Mouse (Mus musculus) brain, adult 2 months (tissue): Measurements from ENCODE around the gene Duox2.
A peak's percentile ranks its signal among the peaks of the same experiment; 100 is the strongest.
"Not testable (repeated sequence)": the region's sequence is repeated elsewhere in the genome, so short reads cannot be mapped to it uniquely, and the experiment has no call there.

Experiments used
- DNase-seq: peaks from one replicate; pipeline ENCODE4 v3.0.0; 2011; ENCODE audit warnings: low read depth, low spot score

Gene Duox2

DNA sequence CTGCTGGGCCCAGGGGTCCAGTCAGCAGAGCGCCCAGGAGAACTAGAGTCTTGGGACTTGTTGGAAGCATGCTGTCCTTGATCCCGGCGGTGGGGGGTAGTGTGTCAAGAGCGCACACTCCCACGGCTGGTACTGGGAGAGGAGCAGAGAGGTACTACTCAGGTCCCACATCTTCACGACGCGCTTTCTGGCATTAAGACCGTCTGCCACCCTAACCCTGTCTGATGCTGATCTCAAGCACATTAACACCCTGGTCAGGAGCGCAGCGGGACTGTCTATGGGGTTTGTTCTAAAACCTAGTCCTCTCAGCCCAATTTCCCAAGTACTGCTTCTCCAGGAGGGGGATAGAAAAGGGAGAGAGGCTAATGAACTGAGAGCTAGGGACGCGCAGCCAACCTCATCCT, at the start of gene Duox2:
TSS of gene Duox2 (minus strand) at position 354 of the 404 bp plus-strand sequence.
- DNase-seq = no peak

DNA sequence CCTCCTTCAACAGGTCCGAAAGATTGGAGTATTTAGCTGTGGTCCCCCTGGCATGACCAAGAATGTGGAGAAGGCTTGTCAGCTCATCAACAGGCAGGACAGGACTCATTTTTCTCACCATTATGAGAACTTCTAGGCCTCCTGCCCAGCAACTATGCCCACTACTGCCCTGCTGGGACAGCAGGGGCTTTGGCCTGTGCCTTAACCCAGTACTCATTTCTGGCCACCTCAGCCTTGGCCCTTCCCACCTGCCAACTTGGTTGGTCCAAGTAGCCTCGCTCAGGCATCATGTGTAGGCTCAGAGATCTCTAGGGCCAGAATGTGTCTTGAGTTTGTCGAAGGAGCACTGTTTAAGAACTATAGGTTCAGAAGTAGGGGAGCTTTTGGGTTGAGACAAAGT, 49.0 kb upstream of the Duox2 start:
- no peak for DNase-seq

DNA sequence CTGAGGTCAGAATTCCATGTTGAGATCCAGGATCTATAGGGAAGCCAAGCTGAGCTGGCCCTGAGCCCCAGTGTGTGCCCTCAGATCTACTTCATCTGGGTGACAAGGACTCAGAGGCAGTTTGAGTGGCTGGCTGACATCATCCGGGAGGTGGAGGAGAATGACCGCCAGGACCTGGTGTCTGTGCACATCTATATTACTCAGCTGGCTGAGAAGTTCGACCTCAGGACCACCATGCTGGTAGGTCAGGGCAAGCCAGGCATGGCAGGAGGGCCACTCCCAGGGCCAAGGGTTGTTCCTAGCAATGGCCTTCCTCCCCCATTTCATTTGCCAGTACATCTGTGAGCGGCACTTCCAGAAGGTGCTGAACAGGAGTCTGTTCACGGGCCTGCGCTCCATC, 47.9 kb upstream of the Duox2 start:
- DNase-seq = not testable (repeated sequence)

DNA sequence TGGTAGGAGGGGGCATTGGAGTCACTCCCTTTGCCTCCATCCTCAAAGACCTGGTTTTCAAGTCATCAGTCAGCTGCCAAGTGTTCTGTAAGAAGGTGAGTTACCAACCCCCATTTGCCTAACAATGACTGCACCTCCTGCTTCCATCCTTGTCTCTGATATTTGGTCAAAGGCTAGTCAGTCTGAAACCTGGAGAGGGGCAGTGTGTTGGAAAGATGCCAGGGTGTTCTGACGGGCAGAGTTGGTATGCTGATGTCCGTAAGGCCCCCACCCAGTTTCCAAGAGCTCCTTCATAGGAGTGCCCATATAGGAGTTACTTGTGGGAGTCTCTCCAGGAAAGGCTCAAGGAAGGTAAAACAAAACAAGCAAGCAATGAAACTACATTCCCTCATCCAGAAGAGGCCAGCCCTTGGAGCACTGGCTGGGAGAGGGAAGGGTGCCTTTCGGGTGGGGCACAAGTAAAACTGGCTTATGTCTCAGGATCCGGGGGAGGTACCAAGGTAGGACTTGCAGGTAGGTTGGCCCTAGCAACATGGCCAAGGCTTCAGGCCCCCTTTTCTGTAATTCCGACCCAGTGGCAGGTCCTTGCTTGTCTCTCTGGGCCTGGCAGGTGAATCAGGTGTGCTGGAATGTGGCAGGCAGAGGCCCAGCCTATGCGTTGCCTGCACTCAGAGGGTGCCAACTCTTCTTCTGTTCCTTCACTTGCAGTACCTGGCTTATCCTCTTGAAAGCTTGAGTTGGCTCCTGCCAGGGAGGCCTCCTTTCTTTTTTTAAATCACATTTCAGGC, 47.1 kb upstream of the Duox2 start:
- peak; percentile 46 for DNase-seq

DNA sequence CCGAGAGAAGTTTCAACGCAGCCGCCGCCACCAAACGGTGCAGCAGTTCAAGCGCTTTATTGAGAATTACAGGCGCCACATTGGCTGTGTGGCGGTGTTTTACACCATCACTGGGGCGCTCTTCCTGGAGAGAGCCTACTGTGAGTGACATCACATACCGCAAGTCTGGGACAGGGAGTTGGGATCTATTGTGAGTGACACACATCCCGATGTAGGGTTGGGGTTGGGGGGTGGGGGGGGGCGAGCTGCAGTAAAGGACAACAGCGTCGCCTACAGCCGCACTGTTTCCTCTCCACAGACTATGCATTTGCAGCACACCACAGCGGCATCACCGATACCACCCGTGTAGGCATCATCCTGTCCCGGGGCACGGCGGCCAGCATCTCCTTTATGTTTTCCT, 39.0 kb upstream of the Duox2 start:
- no peak for DNase-seq

DNA sequence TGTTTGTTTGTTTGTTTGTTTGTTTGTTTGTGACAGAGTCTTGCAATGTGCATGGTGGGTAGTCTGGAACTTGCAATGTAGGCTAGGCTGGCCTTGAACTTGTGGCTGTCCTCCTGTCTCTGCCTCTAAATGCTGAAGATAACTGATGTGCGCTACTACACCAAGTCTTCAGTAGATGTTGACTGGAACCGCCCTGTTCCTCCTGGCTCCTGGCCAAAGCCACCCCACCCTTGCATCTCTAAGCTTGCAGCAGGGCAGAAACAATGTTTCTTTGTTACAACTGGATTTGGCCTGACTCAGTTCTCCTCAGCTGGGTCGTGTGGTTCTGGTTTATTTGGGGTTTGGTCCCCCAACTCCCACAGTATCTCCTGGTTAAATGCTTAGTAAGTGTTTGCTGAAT, 35.9 kb upstream of the Duox2 start:
- DNase-seq = no peak

DNA sequence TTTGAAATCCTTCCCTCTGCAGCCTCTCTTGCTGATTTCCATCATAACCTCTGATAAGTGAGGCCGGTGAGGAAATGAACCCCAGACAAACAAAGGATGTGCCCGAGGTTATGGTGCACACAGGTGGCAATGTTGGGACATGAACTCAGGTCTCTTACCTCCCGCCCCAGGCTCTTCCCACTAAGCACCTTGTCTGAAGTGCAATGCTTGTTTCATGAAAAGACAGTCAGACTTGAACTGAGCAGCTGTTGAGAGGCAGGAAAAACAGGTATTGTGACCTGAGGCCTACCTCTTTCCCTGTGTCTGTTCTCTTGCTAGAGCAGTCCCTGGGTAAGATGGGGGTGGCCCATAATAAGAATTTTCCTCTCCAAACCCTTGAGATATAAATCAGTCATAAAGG, 34.0 kb upstream of the Duox2 start:
- DNase-seq = no peak

DNA sequence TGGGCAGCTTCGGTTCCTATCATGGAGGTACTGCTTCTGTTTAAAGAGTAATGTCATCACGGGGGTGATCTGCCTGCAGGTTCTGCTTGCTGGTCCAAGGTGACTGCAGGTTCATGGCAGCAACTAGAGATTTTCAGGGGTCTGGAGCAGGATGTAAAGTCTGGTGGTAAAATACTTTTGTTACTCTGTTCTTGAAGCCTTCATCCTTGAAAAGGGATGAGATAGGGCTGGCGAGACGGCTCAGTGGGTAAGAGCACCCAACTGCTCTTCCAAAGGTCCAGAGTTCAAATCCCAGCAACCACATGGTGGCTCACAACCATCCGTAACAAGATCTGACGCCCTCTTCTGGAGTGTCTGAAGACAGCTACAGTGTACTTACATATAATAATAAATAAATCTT, 32.1 kb upstream of the Duox2 start:
- not testable (repeated sequence) for DNase-seq

DNA sequence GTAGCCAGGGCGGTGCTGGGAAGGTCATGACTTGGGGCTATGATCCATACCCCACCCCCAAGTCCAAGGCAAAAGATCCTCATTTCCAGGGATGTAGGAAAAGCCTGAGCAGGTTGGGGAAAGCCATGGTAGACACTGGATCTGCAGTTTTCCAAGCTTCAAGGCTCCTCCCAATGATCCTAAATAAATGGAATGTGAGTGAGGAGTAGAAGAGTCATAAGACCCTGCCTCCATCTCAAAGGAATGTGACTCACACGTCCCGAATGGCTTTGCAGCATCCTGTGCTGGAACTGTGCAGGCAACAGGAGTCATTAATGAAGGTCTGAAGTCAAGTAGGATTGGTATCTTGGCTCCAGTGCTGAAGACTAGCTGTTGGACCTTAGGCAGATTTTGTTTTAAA, 29.7 kb upstream of the Duox2 start:
- DNase-seq = no peak

DNA sequence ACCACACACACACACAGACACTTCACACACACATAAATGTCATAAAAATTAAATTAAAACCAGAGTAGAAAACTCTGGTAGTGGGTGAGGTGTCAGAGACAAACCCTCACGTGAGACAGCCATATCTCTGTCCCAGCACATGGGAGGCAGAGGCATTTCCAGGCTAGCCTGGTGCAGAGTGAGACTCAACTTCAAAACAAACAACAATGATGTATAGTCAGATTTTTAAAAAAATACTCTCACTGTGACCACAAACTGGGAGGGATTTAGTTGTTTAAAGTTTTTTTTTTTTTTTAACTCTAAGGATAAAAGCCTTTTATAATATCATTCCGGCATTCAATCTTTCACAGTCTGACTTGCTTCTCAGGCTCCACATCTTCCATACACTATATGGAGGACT, 27.1 kb upstream of the Duox2 start:
- DNase-seq = no peak

DNA sequence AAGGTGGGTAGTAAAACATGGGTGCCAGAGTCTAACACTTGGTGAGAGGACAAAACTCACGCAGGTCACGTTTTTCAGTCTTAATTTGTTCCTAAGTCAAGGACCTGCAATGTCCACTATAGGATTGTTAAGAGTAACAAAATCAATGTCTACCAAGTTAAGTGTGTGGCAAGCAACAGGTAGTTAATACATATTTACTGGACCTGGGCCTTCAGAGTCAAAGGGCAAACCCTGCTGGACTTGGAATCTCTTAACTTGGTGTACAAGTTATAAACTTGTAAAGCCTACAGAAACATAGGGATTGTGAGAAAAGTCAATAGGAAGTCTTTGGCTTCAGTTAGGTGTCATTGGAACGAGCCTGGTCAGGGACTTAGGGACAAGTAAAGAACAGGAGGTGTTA, 26.3 kb upstream of the Duox2 start:
- no peak for DNase-seq

DNA sequence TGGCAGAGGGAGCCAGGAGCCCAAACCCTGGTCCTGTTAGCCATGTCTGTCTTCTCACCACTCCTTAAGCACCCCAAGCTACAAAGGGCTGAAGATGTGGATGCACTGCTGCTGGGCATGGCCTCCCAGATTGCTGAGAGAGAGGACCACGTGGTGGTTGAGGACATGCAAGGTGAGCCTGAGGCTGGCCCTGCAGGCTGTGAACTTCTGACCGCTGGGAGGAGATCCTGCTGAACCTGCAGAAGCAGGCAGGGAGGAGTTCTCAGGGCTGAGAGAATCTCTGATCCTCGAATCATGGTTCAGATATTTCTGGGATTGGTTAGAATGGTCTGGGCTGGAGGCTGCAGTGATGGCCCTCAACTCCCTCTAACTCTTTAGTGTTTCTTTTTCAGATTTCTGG, 25.7 kb upstream of the Duox2 start:
- DNase-seq = no peak

DNA sequence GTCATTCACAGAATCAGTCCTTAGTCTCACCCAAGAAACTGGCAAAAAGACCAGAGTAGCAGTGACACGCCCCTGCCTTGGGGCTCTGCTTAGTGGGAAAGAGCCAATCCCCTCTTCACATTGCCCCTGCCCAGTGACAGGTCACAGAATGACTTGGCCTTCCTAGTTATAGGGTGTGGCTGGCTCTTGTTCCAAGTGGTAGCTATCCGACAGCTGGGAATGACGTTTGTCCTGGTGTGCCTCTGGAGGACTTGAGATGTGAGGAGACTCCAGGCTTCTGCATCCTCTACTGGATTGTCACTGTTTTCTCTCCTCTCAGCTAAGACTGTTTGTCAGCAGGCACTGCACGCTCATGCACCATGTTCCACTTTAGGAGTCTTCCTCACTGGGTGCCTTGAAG, 19.1 kb upstream of the Duox2 start:
- DNase-seq = no peak

DNA sequence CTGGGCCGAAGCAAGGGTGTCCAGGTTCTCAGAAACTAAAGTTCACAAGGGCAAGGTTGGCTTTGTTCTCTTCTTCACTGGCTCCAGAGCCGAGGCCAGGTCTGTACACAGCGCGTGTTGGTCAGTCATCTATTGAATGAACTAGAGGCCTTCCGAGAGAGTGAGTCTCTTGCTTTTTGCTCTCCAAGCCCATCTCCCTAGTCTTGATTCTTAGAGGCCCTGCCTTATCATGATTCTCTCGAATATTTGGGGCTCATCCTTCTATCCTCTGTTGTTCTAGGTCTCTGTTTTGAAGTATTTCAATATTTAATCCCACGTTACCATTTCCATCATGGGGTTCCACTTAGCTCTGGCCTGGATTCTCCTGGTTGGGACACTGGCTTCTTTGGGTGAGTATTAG, 17.1 kb upstream of the Duox2 start, which contains the start of gene Duox1:
TSS of gene Duox1 (plus strand) at position 301 of the 400 bp plus-strand sequence.
- DNase-seq = no peak

DNA sequence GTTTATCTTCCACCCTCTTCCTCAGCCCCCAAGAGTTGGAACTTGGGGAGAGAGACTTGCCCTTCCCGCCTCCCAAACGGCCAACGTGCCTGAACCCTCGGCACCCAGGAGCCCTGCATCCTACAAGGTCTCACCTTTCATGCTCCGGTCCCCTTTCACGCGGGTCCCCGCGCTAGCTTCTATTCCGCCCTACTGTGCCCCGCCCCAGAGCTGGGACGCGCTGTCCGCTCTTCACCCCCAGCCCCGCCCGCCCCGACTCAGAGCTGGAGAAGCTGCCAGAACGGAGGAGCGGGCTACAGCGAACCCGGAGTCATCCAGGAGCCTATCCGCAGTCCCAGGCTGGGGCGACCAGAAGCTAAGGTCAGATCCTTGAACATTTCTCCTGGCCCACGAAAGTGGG, 15.3 kb upstream of the Duox2 start, which contains the start of gene Duoxa1:
TSS of gene Duoxa1 (minus strand) at position 195 of the 400 bp plus-strand sequence.
- DNase-seq = no peak

DNA sequence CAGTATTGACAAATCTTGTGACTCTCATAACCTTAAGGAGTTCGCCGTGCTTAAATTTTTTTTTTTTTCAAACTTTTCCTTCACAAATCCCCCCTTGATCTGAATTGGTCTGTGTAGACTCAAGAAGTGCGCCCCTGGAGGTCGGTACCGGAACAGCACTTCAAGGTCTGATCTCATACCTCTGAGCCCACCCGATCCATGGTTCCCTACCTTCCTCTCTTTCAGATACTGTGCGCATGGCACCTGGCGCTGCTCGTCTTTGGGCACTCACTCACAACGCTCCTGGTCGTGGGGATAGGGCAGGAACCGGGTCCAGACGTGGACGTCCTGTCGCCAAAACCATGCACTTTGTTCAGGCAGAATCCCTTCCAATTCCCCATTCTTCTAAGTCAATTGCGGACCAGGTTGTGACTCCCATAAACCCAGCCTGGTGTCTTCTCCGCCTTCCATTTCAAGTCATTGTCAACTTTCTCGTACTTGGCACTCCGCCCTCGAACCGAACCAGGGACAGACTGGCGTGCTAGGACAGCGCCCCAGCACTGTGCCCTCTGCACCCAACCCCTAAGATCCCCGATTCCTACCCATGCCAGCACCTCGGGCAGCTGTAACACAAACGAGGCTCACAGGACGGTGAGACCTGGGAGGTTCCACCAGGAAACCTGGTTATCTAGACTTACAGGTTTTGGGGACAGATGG, 14.6 kb upstream of the Duox2 start:
- DNase-seq = peak; percentile 61

DNA sequence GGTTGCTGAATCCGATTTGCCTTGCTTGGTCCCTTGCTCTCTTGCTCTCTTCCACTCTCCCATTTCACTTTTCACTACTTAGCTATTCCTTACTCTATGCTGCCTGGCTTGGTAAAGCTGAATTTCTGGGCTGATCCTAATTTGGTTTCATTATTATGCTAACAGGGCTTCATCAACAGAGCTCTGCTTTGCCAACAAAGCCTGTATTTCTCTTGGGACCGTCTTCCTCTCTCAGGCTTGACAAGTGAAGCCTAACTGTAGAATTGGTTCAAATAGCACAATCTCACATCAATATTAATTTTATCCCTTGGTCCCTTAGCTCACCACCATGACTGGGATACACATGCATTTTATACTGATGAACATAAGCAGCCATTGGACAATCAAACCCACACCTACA, 13.3 kb upstream of the Duox2 start:
- no peak for DNase-seq

DNA sequence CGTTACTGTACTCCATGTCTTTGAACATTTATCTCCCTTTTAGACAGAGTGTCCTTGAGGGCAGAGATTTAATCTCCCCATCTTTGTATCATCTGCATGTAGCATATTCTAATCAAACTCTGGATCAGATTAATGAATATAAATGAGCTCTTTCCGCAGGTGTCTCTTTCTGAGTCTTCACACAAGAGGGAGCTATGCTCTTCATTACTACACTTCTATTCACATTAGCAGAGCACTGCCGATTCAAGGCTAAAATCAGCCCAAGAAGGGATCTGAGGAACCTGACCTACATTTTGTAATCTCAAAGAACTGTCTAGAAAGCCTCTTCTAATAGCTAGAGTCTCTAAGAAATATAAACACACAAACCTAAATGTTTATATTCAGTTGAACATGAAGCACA, 11.4 kb upstream of the Duox2 start:
- peak; percentile 31 for DNase-seq

DNA sequence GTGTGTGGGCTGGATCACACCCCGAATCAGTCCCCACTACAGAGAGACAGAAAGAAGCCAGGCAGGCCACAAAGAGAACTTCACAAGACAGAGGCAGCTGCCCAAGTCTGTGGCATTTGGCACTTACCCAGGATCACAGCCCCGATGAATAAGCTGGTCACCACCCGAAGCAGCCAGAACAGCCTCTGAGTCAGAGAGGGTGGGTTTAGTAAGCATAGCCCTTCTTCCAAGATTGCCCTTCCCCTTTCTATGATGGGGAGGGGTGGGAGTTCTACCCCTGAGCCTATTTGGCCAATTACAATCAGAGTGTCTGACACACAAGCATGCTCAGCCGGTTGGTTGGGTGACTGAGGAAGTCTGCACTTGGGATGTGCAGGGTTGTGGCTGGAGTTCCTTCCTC, 7.9 kb upstream of the Duox2 start:
- DNase-seq = peak; percentile 38

DNA sequence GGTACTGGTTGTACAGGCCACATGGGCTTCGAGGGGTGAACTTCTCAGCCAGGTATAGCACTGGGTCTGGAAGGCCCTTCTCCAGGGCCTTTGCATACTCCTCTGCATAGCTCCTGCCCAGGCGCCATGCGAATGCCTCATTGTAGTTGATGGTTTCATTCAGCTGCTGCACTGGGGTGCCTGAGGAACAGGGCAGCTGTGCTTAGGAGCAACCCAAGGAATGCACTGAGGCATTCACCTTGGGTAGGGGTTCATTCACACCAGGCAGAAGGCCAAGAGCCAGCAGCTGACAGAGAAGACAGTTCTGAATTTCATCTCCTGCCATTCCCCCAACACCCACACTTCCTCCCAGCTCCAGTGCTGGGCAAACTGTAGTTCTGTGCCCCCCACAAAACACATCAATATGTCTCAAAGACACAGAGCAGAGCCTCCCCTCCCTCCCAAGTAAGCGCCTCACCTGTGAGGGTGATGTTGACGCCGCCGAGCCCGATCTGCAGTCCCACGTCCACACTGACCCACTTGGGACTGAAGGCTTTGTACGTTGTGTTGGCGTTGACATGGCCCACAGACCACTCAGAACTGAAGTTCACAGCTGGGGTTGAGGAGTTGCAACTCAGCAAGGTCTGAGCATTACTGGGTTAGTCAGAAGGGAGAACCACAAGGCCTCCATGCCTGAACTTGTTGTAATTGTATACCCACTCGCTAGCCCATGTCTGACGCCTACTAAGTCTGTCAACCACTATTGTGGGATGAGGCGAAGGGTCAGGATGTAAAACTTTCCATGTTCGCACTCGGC, 7.0 kb upstream of the Duox2 start:
- DNase-seq = no peak

DNA sequence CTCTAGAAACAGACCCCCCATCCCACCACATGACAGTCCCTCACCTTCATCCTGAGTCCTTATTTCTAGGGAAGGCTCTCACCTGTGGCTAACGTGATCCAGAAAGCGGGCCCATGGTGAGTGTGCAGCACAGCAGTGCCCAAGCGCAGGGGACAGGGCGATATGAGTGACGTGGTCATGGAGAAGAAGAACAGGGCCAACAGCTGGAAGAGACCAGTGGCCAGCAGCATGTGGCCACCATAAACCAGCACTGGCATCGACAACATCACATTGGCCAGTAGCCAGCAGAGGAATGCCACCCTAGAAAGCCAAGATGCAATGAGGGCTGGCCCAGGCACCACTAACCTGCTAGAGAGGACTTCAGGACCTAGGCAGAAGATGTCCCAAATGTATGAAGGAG, 6.3 kb upstream of the Duox2 start:
- no peak for DNase-seq

DNA sequence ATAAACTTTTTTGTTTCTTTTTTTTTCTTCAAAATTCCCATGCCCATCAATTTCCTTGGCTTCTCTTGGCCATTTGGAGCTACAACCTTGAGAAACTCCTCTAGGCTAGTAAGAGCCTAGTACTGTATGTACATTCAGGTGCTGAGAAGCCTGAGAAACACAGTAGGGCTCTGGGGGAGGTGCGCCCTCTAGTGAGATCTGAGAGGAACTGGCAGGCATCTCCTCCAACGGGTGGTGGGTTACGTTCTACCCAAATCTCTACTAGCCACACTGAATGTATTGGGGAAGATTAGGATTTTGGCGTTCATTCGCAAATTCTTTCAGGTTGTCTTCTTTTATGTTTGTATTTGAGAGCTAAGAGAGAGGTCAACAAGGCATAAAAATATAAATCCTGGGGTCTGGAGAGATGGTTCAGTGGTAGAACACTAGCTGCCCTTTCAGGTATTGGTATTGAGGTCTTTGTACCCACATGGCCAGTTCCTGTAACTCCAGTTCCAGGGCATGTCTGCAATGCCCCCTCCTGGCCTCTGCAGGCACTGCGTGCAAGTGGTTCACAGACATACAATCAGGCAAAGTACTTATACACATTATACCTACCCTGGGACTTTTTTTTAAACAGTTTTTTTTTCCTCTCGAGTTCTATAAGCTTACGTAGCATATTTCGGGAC, 4.5 kb upstream of the Duox2 start:
- DNase-seq = peak; percentile 82
